Mouse (Mus musculus): ENCODE measurements around the gene Rd3.

- TF ChIP-seq CTCF (IDR thresholded peaks at IDR 0.05; ENCODE audit: low read depth) = no peak
- TF ChIP-seq EP300 (IDR thresholded peaks at IDR 0.05; ENCODE audit: low read depth) = no peak
These were observed 48.1 kb upstream of the Rd3 start for GRCm38 (mm10) chr1:191929065-191929464.

Measured in liver, embryonic 14.5 days (tissue).